Mouse (Mus musculus) adrenal gland, postnatal 25 days (tissue): ENCODE results near the gene Zfhx3. TPM values are rescaled to one million over a fixed set of nuclear protein-coding genes. Genes with fewer than 3 reads are reported as not detected.

Experiments
- DNase-seq: peaks from one replicate; pipeline ENCODE4 v3.0.0; 2021; ENCODE audit warnings: mixed read lengths
- total RNA-seq: library from RNA; stranded (reverse); gene quantifications from 2 replicates; pipeline ENCODE4 v1.2.3, GENCODE M21; 2021

The Zfhx3 gene
- total RNA-seq, 1 experiment from 2014 or later = 56.3 TPM

DNA sequence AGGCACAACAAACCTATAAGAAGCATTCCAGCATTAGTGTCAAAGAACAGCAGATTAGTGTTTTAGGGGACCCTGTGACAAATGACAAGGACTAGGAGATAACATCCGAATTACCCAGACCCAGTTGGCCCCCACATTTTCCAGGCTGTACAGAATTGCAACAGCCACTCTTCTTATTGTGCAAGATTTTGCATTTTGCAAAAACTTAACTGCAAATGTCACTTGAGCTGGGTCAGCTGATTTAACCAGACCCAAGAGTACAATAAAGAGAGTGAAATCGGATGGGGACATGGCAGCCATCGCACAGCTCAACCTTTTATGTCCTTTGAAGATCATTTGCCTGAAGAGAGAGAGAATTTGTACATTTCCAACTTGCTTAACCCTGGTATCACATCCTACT lies 720.3 kb downstream of the Zfhx3 start:
- no peak for DNase-seq

DNA sequence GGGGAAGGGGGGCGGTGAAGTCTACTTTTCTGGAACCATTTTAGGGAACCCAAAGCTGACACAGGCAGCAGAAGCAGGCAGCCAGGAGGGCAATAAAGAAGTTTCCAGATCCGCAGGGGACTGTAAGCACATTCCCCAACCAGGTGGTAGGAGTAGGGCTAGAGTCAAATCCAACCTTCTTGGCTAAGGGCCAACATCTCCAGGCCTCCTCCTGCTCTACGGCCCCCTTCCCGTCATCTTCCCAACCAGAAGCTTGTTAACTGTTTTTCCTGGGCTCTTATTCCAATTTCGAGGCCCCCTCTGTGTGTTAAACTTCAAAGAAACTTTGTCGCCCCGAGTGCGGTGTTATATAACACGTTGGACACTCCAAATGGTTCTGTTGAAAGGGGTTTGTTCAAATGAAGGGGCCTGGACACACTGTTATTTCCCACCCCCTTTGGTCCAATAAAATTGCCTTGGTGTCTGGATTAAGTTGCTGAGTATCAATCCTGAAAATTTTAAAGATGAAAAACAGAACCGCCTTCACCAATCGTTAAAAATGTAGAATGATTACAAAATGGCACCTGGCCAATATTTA lies 729.6 kb downstream of the Zfhx3 start:
- no peak for DNase-seq

DNA sequence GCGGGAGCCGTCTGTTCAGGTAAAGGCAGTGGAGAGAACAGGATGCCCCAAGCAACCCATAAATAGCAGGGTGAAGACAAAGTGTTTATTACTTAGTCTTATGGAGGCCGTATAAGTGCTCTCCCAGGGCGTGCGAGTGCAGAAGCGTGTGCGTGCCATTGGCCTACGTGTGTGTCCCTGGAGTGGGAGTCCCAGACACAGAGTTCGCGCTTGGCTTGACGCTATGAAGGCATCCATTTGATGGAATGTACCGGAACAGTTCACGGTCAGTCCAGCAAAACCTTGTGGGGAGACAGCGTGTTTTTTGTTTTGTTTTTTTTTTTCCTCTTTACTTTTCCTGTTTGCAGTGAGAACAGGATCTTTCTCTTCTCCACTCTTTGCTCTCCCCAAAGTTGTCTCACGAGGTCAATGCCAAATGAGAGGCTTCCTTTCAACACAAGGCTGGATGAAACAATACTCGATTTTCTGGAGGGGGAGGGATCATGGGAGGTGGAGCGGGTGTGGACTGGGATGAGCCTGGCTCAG lies 732.6 kb downstream of the Zfhx3 start:
- no peak for DNase-seq

- DNase-seq = no peak
Observed at GRCm38 (mm10) chr8:108689694-108690093, 747.2 kb downstream of the Zfhx3 start.

DNA sequence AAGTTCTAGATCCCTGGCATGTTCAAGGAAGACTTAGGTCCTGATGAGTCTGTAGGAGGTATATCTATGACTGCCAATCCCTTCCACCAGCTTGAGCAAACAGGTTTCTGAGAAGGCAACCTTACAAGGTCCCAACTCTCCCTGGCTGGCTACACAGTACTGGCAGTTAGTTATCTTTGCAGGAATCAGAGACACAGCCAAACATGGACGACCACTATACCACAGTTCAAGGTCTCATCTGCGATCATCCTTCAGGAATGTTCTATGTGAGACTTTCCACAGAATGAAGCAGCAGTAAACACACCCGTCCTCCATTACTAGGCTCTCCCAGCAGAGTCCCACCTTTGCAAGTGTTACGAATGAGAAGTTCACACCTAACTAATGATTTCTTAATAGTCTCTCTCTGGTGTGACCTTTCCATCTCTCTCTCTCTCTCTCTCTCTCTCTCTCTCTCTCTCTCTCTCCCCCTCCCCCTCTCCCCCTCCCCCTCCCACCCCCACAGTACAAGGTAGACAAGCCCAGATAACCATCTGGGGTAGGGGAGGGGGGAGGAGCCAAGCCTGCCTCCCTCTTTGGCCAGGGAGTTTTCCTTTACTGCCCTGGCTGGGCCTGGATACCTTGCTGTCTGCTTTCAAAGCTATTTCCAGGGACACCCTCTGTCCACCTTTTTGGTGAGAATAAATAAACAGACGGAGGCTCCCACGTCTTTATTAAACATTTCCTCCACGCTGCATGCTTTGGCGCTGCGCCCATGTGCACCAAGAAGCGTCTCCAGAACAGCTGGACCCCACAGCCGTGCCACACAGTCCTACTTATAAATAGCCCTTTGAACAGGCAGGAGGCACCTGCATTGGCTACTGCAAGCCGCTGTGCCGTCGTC lies 748.4 kb downstream of the Zfhx3 start:
- peak; percentile 37 for DNase-seq

GRCm38 (mm10) chr8:108691456-108692238 lies 749.2 kb downstream of the Zfhx3 start:
- DNase-seq = peak; percentile 71

DNA sequence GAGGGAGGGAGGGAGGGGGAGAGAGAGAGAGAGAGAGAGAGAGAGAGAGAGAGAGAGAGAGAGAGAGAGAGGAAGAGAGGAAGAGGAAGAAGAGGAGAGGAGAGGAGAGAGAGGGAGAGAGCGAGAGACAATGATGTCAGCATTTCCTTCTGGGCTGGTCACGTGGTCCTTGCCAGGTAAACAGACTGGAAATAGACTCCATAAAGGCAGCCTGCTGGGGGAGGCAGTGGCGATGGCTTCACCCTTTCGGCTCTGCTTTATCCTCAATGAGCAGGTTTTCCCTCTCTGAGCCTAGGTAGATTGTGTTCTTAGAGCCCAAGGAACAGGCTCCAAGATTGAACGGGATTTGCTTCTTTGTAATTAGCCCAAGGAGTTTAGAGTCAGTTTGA lies 749.8 kb downstream of the Zfhx3 start:
- no peak for DNase-seq

DNA sequence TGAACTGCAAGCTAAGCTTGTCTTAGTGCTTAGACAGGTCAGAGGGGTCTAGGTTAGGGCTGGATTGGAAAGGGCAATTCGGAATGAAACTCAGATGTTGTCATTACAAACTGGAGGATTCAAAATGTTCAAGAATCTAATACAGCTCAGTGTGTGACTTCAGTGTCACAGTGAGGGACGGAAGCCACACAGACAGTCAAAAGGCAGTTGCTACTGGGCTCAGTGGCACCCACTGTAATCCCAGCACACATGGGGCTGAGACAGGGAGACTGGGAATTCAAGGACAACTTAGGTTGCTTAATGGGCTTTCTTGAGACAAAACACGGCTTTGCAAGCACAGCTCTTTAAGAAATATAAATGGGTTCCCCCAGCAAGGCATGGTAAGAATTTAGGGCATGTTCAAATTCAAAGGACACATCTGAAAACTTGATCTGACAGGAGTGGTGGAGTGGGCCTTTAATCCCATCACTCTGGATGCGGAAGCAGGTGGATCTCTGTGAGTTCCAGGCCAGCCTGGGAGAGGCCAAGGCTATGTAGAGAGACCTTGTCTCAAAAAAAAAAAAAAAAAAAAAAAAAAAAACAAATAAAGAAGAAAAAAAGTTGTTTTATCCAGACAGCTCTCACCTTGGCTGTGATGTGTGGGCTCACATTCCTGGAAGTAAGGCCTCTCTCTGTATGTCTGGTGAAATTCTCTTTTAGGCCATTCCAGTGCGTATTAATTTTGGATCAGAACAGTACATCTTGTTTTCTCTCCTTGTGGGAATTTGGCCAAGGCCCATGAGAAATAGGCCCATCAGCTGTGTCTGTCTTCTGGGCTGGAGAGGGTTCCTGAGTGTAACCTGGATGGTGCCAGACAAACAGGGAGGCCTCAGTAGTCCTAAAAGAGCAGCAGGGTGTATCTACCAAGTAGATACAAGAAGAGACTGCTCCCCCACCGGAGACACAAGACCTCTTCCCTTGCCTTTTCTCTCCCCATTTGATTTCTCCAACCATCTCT lies 750.5 kb downstream of the Zfhx3 start:
- DNase-seq = no peak

DNA sequence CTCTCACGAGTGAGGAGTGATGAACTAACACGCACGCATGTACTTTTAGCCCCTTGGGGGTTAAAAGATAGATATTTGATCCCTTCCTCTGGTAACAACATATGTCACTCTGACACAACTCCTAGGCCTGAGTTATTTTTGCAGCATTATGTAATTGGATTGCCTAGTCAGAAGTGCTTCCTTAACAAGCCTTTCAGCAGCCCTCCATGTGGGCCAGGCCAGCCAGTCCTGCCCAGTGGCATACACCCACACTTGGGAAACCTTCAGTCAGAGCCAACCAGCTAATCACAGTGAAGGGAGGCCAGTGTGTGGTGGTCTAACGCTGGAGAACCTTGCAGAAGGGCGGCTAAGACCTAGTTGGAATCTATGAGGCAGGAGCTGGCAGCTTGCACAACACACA lies 751.4 kb downstream of the Zfhx3 start:
- DNase-seq = no peak

GRCm38 (mm10) chr8:108694516-108694915 lies 752.1 kb downstream of the Zfhx3 start:
- no peak for DNase-seq

GRCm38 (mm10) chr8:108695242-108695880 lies 752.9 kb downstream of the Zfhx3 start:
- DNase-seq = peak; percentile 33

- DNase-seq = peak; percentile 58
Observed at GRCm38 (mm10) chr8:108695938-108696630, 753.6 kb downstream of the Zfhx3 start.

DNA sequence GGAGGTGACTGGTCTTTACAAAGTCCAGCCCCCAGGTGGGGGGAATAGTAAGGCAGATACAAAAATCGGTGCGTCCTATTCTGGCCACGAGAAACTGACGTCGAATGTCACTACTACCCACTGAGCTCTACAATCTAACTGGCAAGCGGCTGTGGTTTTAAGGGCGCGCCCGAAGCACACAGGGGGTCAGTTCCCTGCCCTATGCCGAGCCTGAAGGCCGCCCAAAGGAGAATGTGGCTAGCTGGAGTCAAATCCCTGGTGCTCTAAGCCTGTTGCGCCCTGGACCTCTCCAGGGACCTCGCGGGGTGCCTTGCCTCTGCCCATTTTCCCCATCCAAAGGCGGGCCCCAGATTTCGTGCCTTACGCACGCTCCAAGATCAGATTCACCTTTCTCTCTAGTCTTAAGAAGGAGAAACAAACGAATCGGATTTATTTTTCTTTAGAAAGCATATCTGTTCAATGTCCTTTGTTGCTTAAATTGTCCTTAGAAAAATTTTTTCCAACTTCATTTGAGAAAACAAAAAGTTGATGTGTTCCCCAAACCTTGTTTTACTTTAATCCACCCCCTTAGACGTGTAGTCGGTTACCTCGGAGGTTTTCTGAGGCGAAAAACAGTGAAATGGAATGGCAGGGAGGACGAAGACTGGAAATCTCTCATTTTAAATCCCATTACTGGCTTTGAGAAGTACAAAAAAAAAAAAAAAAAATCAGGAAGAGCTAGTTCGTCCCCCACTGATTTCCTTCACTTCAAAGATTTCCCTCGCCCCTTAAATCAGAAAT lies 754.4 kb downstream of the Zfhx3 start:
- DNase-seq = peak; percentile 22

GRCm38 (mm10) chr8:108697589-108697988 lies 755.1 kb downstream of the Zfhx3 start:
- peak; percentile 51 for DNase-seq

- no peak for DNase-seq
Observed at GRCm38 (mm10) chr8:108698101-108698660, 755.7 kb downstream of the Zfhx3 start.

- no peak for DNase-seq
Observed at GRCm38 (mm10) chr8:108699011-108699410, 756.6 kb downstream of the Zfhx3 start.

GRCm38 (mm10) chr8:108699454-108700345 lies 757.3 kb downstream of the Zfhx3 start:
- no peak for DNase-seq
